Mouse (Mus musculus) kidney, adult 2 months (tissue): Measurements from ENCODE around the gene Igfbpl1. TPM values are rescaled to one million over a fixed set of nuclear protein-coding genes. Genes with fewer than 3 reads are reported as not detected.
A peak's percentile ranks its signal among the peaks of the same experiment; 100 is the strongest.

ENCODE experiments used
- DNase-seq: peaks from one replicate; pipeline ENCODE4 v3.0.0; 2021
- H3K27ac ChIP-seq: fragments of 200-500 bp; 2 replicates; pipeline ENCODE4 v1.5.1; 2012; ENCODE audit warnings: low read depth, low read length, control low read depth, inconsistent platforms; ENCODE audit not compliant: insufficient read depth
- H3K27me3 ChIP-seq: fragments of 200-500 bp; replicated peaks from 2 replicates; pipeline ENCODE4 v1.6.1; 2012; ENCODE audit warnings: mild to moderate bottlenecking, moderate library complexity, low read length, inconsistent platforms; ENCODE audit not compliant: control insufficient read depth, insufficient read depth
- H3K36me3 ChIP-seq: fragments of 200-500 bp; 2 replicates; pipeline ENCODE4 v1.6.1; 2012; ENCODE audit warnings: mild to moderate bottlenecking, moderate library complexity, low read length, inconsistent platforms; ENCODE audit not compliant: control insufficient read depth, insufficient read depth
- H3K4me1 ChIP-seq: fragments of 200-500 bp; 2 replicates; pipeline ENCODE4 v1.6.1; 2011; ENCODE audit warnings: low read length; ENCODE audit not compliant: control insufficient read depth, insufficient read depth
- H3K4me3 ChIP-seq: fragments of 200-500 bp; 2 replicates; pipeline ENCODE4 v1.5.1; 2011; ENCODE audit warnings: mild to moderate bottlenecking, low read depth, low read length, control low read depth; ENCODE audit not compliant: insufficient read depth
- CTCF ChIP-seq: fragments of 200-500 bp; conservative IDR thresholded peaks from 2 replicates; pipeline ENCODE4 v1.5.1; 2011; ENCODE audit warnings: low read depth, mild to moderate bottlenecking, control low read depth, low read length, moderate library complexity, mixed read lengths; ENCODE audit not compliant: insufficient read depth, insufficient read length
- POLR2A ChIP-seq: fragments of 200-500 bp; IDR thresholded peaks from one replicate; pipeline ENCODE4 v1.6.1; 2011; ENCODE audit warnings: low read depth, low read length, control low read depth
- WGBS: fragments of 180-500 bp; shearing (Covaris S2); methylation state at CpG from one replicate; pipeline ENCODE4 v1.1.7; 2018; 5-methylcytosine and 5-hydroxymethylcytosine counted together
- polyA plus RNA-seq: library from polyadenylated mRNA; depleted of rRNA; stranded (reverse); fragments of >200 nt; gene quantifications from 2 replicates; pipeline ENCODE4 v1.2.3, GENCODE M21; 2012; rRNA removed

Gene Igfbpl1
- polyA plus RNA-seq: not detected in 2 replicates

GRCm38 (mm10) chr4:45826275-45827040 is at the start of gene Igfbpl1:
Gene Igfbpl1, minus strand, starts transcription at chr4:45826923.
- no peak for TF ChIP-seq CTCF
- TF ChIP-seq POLR2A: no peak
- Histone ChIP-seq H3K4me1 (no peaks in the 10 kb centered on the region), H3K36me3 (no peaks in the 10 kb centered on the region), H3K4me3 (no peak within 1 kb of the TSS), H3K27me3 (no peaks in the 10 kb centered on the region), H3K27ac (no peak within 1 kb of the TSS)
- WGBS: 1% methylated on average over 91 of the region's 91 CpGs
- no peak for DNase-seq

GRCm38 (mm10) chr4:45872147-45872546 is 45.4 kb upstream of the Igfbpl1 start:
- H3K4me1 ChIP-seq: no peaks in the 10 kb centered on the region
- 88% methylated on average over 1 of the region's 2 CpGs for WGBS
- H3K27me3 ChIP-seq: no peaks in the 10 kb centered on the region
- TF ChIP-seq POLR2A (no peak), CTCF (no peak)
- H3K4me3 ChIP-seq: no peak overlapping the region
- no peak overlapping the region for H3K27ac ChIP-seq
- DNase-seq: no peak
- H3K36me3 ChIP-seq: no peaks in the 10 kb centered on the region

DNA sequence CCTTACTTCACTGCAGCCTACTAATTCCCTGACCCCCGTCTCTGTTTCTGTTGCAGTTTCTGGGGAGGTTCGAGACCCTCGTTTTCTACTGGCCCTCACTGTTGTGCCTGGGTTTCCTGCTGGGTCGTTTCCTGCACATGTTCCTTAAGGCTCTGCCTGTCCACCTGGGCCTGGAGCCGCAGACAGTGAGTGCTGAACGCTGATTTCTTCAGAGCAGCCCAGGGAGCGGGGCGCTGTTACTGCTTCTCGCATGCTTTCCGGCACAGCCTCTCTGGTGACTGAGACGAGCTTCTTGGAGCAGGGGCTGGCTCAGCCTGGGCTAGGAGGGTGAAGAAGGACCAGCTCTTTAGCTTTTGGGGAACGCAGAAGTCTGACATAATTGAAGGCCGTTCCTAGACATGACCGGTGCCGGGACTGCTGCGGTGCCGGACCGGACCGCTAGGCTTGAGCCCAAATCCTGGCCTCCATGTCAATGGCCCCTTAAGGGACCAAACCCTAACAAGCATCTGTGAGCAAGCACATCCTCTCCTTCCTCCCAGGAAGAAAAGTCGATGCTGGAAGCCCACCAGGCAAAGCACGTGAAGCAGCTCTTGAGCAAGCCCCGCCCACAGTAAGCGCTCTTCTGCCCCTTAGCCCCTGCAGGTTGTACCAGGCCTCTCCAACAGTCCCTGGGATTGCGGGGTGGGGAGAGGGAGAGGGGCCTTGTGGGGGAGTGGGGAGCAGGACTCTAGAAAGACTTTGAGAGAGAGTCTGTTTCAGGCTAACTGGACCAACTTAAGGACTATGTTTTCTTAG is 42.5 kb upstream of the Igfbpl1 start:
- no peaks in the 10 kb centered on the region for H3K27me3 ChIP-seq
- WGBS: 66% methylated on average over 24 of the region's 24 CpGs
- H3K36me3 ChIP-seq: no peaks in the 10 kb centered on the region
- no peaks in the 10 kb centered on the region for H3K4me1 ChIP-seq
- no peak overlapping the region for H3K4me3 ChIP-seq
- H3K27ac ChIP-seq: no peak overlapping the region
- no peak for DNase-seq
- no peak for TF ChIP-seq POLR2A
- no peak for TF ChIP-seq CTCF

- Histone ChIP-seq H3K4me3 (no peak overlapping the region), H3K27ac (no peak overlapping the region), H3K36me3 (no peaks in the 10 kb centered on the region), H3K27me3 (no peaks in the 10 kb centered on the region), H3K4me1 (no peaks in the 10 kb centered on the region)
- DNase-seq: no peak
- TF ChIP-seq CTCF (no peak), POLR2A (no peak)
- 93% methylated on average over 8 of the region's 8 CpGs for WGBS
Observed at GRCm38 (mm10) chr4:45867416-45867815, 40.7 kb upstream of the Igfbpl1 start.

GRCm38 (mm10) chr4:45861160-45861559 is 34.4 kb upstream of the Igfbpl1 start:
- no peak overlapping the region for H3K27ac ChIP-seq
- no peak for TF ChIP-seq CTCF
- no peak for TF ChIP-seq POLR2A
- H3K36me3 ChIP-seq: no peaks in the 10 kb centered on the region
- H3K27me3 ChIP-seq: no peaks in the 10 kb centered on the region
- H3K4me1 ChIP-seq: no peaks in the 10 kb centered on the region
- no peak for DNase-seq
- WGBS: 71% methylated on average over 5 of the region's 5 CpGs
- no peak overlapping the region for H3K4me3 ChIP-seq

DNA sequence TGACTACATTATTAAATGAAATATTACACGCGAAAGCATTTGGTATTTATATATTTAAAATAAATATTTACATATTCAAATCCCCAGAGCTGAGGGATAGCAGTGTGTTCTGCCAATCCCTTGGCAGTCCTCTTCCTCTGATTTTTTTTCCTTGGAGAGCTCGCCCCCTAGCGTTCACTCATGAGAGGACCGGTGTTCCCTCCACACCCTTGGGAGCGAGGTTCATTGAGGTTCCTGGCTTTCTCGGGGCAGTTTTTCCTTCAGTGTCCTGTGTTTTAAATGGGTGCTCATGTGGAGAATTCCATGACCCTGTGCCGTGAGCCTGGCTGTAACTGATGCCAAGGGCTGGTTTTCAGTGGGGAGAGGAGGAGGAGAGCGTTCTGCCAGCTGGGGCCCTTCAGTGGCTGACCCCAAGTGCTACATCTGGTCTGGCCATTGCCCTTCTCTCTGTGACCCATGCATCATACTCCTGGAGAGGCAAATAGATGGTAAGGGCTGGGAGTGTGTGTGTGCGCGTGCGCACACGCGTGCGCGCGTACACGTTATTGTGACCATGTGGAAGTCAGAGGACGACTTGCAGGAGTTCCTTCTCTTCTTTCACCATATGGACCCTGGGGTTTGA is 29.2 kb upstream of the Igfbpl1 start:
- H3K27ac ChIP-seq: no peak overlapping the region
- H3K27me3 ChIP-seq: no peaks in the 10 kb centered on the region
- WGBS: 47% methylated on average over 19 of the region's 19 CpGs
- TF ChIP-seq CTCF: peak; percentile 90
- TF ChIP-seq POLR2A: no peak
- peaks cover 8% of the 10 kb centered on the region; the same call in 1 of the 2 replicates for H3K4me1 ChIP-seq
- no peaks in the 10 kb centered on the region for H3K36me3 ChIP-seq
- H3K4me3 ChIP-seq: no peak overlapping the region
- peak; percentile 86 for DNase-seq

GRCm38 (mm10) chr4:45853496-45854246 is 26.9 kb upstream of the Igfbpl1 start:
- Histone ChIP-seq H3K36me3 (no peaks in the 10 kb centered on the region), H3K27ac (no peak overlapping the region), H3K4me1 (peaks cover 8% of the 10 kb centered on the region; the same call in 1 of the 2 replicates), H3K4me3 (no peak overlapping the region), H3K27me3 (no peaks in the 10 kb centered on the region)
- no peak for DNase-seq
- WGBS: 75% methylated on average over 15 of the region's 15 CpGs
- TF ChIP-seq CTCF: no peak
- no peak for TF ChIP-seq POLR2A
